26 mouse cellular contexts compared by ENCODE assay signal in genomic region chr17:43190853-43191485, GRCm38 (mm10).
A peak's percentile ranks its signal among the peaks of the same experiment; 100 is the strongest.
DNase-seq lines count a peak whose midpoint lies in the region; ATAC-seq lines count a peak whose summit lies in the region.
"Had no signal": no experiment of that assay in that cellular context is flagged by ENCODE, and none has a peak within 500 bp of the region (broad histone marks: within the 10 kb centered on the region; RNA-seq: fewer than 3 reads in every experiment).

No protein-coding gene starts in this region.

- H3K4me1 ChIP-seq in midbrain, embryonic 11.5 days (ENCODE audit: control insufficient read depth, insufficient read depth, low read length): no peaks in the 10 kb centered on the region
- no peaks in the 10 kb centered on the region for H3K4me1 ChIP-seq in midbrain, embryonic 15.5 days
- H3K4me1 ChIP-seq: embryonic facial prominence, embryonic 15.5 days; heart, embryonic 10.5 days; hindbrain, embryonic 10.5 days; intestine, embryonic 15.5 days; limb, embryonic 10.5 days; megakaryocyte, embryonic 14.5 days; neural tube, embryonic 12.5 days had no signal

- ATAC-seq in midbrain, embryonic 11.5 days (ENCODE audit: low FRiP score): no peak
- no peak for ATAC-seq in midbrain, embryonic 15.5 days (replicated peaks)
- ATAC-seq: forebrain, postnatal 0 days; hindbrain, embryonic 16.5 days; intestine, embryonic 15.5 days had no signal

- no peak overlapping the region for H3K4me3 ChIP-seq in midbrain, embryonic 11.5 days (ENCODE audit: low read depth, low read length)
- H3K4me3 ChIP-seq in midbrain, embryonic 15.5 days: no peak overlapping the region
- H3K4me3 ChIP-seq: embryonic facial prominence, embryonic 15.5 days; heart, embryonic 10.5 days; hindbrain, embryonic 10.5 days; intestine, embryonic 15.5 days; layer of hippocampus, adult 2 months; limb, embryonic 10.5 days; megakaryocyte, embryonic 14.5 days; neural tube, embryonic 12.5 days had no signal

- H3K9ac ChIP-seq in midbrain, embryonic 11.5 days (ENCODE audit: low read length): no peak overlapping the region
- H3K9ac ChIP-seq in midbrain, embryonic 15.5 days: no peak overlapping the region
- H3K9ac ChIP-seq: embryonic facial prominence, embryonic 15.5 days; forebrain, postnatal 0 days; intestine, embryonic 15.5 days; neural tube, embryonic 12.5 days had no signal

- H3K4me2 ChIP-seq in midbrain, embryonic 11.5 days: no peak overlapping the region
- H3K4me2 ChIP-seq in midbrain, embryonic 15.5 days: no peak overlapping the region
- H3K4me2 ChIP-seq: embryonic facial prominence, embryonic 15.5 days; intestine, embryonic 15.5 days; neural tube, embryonic 12.5 days had no signal

- H3K27me3 ChIP-seq in midbrain, embryonic 11.5 days (ENCODE audit: control insufficient read depth, insufficient read depth, low read length): no peaks in the 10 kb centered on the region
- no peaks in the 10 kb centered on the region for H3K27me3 ChIP-seq in midbrain, embryonic 15.5 days (replicated peaks)
- H3K27me3 ChIP-seq: embryonic facial prominence, embryonic 15.5 days; intestine, embryonic 15.5 days; megakaryocyte, embryonic 14.5 days; neural tube, embryonic 12.5 days had no signal

- no peak overlapping the region for H3K27ac ChIP-seq in midbrain, embryonic 11.5 days (ENCODE audit: low read depth, low read length)
- H3K27ac ChIP-seq in midbrain, embryonic 15.5 days: no peak overlapping the region
- H3K27ac ChIP-seq: embryonic facial prominence, embryonic 15.5 days; heart, embryonic 10.5 days; hindbrain, embryonic 10.5 days; intestine, embryonic 15.5 days; layer of hippocampus, adult 2 months; limb, embryonic 10.5 days; neural tube, embryonic 12.5 days had no signal

- peak; percentile 87 for DNase-seq in heart, adult 11 months
- DNase-seq in heart, postnatal 4 days: no peak
- peak; percentile 51 for DNase-seq in midbrain, embryonic 11.5 days (ENCODE audit: low spot score, missing footprints)
- DNase-seq in lung, postnatal 14 days: peak; percentile 36
- no peak for DNase-seq in Muller cell, postnatal 12 days (ENCODE audit: inconsistent ontology term)
- DNase-seq in cerebellum, adult 18-20 months: no peak
- DNase-seq: adrenal gland, postnatal 25 days; cerebellum, adult 9-11 months; forebrain, postnatal 0 days; gastrocnemius, postnatal 25 days; kidney, adult 9 months; kidney, postnatal 14 days; liver; midbrain, embryonic 14.5 days; right cerebral cortex, postnatal 25 days; thymus, postnatal 14 days had no signal

- 85% methylated on average over 3 of the region's 3 CpGs for WGBS in midbrain, embryonic 11.5 days
- WGBS in midbrain, embryonic 15.5 days: 86% methylated on average over 3 of the region's 3 CpGs

- no peaks in the 10 kb centered on the region for H3K9me3 ChIP-seq in midbrain, embryonic 11.5 days (ENCODE audit: control insufficient read depth, low read length)
- no peaks in the 10 kb centered on the region for H3K9me3 ChIP-seq in midbrain, embryonic 15.5 days
- H3K9me3 ChIP-seq: embryonic facial prominence, embryonic 15.5 days; heart, embryonic 10.5 days; hindbrain, embryonic 10.5 days; intestine, embryonic 15.5 days; limb, embryonic 10.5 days; neural tube, embryonic 12.5 days had no signal

- no peaks in the 10 kb centered on the region for H3K36me3 ChIP-seq in midbrain, embryonic 11.5 days (ENCODE audit: control insufficient read depth, insufficient read depth, low read length)
- H3K36me3 ChIP-seq in midbrain, embryonic 15.5 days (replicated peaks): no peaks in the 10 kb centered on the region
- H3K36me3 ChIP-seq: embryonic facial prominence, embryonic 15.5 days; heart, embryonic 10.5 days; hindbrain, embryonic 10.5 days; intestine, embryonic 15.5 days; limb, embryonic 10.5 days; neural tube, embryonic 12.5 days had no signal

Comparison
In these comparisons a context has a peak if more than half of its experiments do, and no peak if none do; other contexts are left out.
1. DNase-seq: peak in heart, adult 11 months (single experiment), midbrain, embryonic 11.5 days (single experiment) and lung, postnatal 14 days (single experiment); none in heart, postnatal 4 days (single experiment), Muller cell, postnatal 12 days (single experiment) and cerebellum, adult 18-20 months (0 of 2).